Mouse (Mus musculus) left cerebral cortex, postnatal 36 days (tissue): ENCODE measurements around the gene Pald1. TPM values are rescaled to one million over a fixed set of nuclear protein-coding genes. Genes with fewer than 3 reads are reported as not detected.

Experiments used
- DNase-seq, 2 experiments: peaks; one replicate each; pipeline ENCODE4 v3.0.0; 2021 to 2022; ENCODE audit warnings: low spot score in 2 of 2, mixed read lengths in 1 of 2
- intact Hi-C: fragments of 180-260 bp; cut with DNase I; formaldehyde crosslinking; loops from one replicate; pipeline ENCODE4 v1.15.1; 2025
- total RNA-seq, 2 experiments: library from RNA; stranded (reverse); gene quantifications; 2 replicates each; pipeline ENCODE4 v1.2.3; 2021

The Pald1 gene
- total RNA-seq, 2 experiments from 2014 or later: 7.5 to 9.5 TPM

DNA sequence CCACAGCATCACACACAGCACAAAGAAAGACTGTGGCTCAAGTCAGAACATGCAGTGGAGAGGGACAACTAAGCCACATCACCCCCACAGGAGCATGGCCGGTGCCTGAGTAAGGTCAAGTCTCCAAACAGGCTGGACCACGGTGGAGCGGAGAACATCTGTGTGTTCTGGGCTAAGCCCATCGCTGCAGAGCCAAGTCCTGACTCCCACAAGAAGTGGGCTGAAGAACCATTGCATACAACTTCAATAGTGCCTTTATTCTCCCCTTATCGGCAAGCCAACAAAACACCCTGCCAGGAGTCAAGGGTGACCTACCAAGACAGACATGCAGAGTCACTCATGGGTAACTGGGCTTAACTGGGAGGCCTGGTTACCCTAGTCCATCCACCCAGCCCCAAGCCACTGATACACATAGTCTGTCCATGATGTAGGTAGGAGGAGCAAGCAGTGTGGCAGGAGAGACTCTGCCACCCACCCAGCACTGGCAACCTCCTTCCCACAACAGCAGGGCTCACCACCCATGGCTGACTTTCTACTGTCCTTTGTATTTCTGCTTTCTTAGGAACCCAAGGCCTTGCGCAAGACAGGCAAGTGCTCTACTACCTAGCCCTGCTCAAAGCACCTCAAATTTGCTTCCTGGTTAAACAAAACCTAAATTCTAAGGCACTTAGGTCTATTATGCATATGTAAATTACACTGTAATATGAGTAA, 8.4 kb downstream of the Pald1 start:
- intact Hi-C loops: no loop called here
- no peak for DNase-seq

DNA sequence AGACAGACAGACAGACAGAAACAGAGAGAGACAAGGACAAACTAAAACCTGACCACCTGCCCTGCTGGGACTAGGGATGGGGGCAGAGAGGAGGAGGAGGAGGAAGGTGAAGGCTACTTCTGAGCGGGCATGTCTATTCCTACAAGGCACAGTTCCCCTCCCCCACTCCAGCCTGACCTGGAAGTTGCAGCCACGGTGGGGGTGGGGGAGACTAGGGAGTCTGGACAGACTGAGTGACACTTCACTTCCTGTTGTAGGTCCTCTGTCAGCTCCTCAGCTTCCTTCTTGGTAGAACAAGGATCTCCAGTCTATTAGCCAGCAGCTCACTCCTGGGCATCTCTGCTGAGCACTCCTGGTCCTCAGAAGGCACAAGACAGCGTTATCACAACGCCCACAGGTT, 9.3 kb downstream of the Pald1 start:
- intact Hi-C loops: no loop called here
- DNase-seq: no peak

DNA sequence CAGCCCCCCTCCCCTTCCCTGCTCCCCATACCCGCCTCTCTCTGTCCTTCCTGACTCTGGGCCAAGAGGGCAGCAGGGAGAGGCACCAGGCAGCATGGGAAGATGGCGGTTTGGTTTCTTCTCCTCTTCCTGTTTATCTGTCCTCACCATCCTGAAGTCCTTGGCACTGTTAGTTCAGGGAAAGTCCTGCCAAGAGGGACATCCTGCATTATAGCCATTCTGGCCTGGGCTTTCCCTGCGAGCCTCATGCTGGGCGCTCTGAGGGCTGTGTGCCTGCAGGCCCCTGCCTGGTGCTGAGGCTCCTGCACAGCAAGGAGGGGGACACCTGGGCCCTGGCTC, 10.8 kb downstream of the Pald1 start:
- intact Hi-C loops: no loop called here
- DNase-seq: no peak

DNA sequence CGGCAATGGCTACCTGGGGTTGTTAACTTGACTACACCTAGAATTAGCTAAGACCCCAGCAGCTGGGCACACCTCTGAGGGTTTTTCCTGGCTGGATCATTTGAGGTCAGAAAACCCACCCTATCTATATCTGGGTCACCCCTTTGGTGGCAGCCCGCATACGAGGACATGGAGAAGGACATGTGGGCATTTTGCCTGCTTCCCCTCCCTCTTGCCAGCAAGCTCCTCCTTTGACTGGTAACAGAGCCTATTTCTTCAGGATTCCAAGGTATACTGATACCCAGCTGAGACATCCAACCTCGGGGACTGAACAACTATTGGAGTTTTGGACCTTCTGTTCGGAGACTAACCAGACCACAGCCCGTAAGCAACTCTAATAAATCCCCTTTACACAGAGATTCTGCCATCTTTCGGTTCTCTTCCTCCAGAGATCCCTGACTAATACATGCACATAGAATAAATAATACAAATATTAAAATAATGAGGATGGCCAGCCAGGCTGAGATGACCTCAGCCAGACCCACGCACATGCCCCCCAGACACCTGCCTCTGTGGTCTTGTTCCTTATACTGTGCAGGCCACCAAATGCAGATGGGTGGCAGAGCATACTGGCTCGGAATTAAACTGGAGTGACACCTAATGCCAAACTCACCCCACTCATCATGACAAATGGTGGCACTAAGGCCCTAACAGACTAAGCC, 11.3 kb downstream of the Pald1 start:
- intact Hi-C loops: no loop called here

DNA sequence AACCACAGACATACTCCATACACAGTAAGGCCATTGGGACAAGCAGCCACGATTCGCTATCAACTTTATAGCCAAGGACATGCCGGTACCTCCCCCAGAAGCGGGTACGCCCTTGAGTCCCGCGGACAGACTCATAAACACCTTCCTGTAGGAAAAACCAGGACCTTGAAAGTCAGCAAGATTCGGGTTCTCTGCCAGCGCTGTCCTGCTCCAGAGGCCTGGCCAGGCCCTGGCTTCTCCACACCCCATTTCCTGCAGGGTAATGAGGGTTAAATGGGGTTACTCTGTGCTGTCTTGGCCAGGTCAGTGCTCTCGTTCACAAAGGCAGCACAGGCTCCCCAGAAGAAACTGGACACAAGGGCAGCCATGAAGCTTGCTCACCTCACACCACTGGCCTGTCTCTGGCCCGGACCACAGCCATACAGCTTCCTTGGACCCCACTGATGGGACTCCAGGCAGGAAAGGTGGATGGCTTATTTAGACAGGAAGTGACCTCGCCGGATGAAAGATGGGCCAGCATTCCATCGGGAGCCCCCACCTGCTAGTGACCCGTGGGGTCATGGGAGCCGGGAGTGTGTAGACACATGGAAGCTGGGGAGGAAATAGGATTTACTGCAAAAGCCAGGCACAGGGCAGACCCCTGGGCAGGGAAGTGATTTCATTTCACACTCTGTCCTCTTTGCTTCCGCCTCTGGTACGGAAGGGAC, 12.9 kb downstream of the Pald1 start:
- no peak for DNase-seq
- intact Hi-C loops: no loop called here

More for the DNA sequence above, 11.3 kb downstream of the Pald1 start:
- DNase-seq: no peak

DNA sequence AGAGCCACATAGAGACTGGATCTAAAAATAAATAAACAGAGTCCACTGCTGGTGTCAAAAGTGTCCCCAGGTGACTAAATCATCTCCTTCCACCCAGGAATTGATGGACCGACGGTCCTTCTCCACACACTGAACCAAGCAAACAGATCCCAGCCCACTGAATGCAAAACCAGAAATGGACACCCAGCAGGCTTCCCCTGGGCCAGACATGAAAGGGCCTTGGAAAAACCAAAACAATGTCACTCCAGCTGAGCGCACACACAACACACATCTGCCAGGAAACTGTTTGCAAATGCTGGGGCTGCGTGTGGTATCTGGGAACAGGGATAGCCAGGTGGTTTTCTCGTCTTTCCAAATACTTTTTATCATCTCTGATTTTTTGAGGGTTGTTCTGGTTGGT, 13.6 kb downstream of the Pald1 start:
- intact Hi-C loops: no loop called here
- no peak for DNase-seq

DNA sequence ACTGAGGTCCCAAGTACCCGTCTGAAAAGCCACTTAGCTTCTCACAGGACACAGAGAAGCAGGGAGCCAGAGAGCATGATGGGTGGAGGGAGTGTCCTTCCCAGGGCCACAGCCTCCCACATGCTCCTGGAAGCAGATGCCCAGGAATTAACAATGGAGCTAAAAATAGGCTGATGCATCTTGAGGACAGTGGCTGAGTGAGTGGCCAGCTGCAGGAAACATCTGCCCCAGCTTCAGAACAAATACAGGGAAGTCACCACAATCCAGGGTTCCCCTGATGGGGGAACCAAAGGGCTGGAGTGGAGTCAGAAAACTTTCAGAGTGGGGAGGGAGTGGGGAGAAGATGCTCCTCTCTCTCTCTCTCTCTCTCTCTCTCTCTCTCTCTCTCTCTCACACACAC, 17.4 kb downstream of the Pald1 start:
- intact Hi-C loops: no loop called here
- no peak for DNase-seq

DNA sequence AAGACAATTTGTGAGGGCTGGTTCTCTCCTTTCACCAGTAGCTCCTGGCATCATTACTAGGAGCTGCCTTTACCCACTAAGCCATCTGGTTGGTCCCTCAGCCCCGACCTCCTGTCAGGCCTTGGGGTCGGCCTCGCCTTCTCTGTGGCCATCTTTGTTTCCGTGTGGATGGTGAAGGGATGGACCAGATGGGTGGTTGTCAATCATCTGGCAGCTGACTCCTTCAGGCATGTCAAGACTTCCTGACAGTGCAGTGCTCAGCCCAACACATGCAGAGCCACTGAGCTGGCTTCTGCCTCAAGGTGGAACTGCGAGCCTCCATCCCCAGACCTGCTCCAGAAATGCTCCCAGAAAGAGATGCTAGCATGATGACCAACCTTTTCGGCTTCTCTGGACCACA, 18.9 kb downstream of the Pald1 start:
- intact Hi-C loops: no loop called here
- no peak for DNase-seq

DNA sequence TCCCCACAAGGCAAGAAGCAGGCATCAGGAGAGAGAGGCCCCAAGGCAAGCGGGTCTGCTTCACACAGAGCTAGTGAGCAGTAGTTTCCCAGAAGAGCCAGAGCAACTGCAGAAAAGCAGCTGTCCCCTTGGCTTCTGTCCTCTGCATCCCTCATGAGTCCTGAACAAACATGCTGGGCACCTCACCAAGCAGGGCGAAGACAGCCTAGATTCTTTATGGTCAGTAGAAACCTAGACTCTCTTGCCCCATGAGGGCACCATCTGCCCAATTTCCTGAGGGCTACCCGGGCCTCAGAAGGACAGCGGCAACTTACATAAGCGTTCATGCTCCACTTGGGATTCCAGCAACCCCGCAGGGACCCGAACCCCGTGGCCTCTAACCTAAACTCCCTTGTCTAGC, 20.3 kb downstream of the Pald1 start:
- intact Hi-C loops: no loop called here
- no peak for DNase-seq

DNA sequence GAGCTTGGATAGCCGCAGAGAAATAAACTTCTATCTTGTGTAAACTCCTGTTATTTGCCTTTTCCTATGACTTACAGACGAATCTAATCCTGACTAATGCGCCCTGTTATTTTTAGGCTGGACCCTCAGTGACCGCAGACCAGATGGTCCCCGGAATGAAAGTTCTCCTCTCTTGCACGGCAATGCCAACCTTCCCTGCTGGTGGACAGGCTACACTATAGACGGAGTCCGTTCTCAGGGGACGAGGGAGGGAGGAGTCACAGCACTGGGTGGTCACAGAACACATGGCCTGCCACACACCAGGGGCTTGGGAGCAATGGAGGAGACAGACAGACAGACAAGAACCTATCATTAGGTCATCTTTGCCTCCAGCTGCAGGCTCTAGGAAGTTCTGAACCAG, 20.8 kb downstream of the Pald1 start:
- intact Hi-C loops: no loop called here
- DNase-seq: no peak

DNA sequence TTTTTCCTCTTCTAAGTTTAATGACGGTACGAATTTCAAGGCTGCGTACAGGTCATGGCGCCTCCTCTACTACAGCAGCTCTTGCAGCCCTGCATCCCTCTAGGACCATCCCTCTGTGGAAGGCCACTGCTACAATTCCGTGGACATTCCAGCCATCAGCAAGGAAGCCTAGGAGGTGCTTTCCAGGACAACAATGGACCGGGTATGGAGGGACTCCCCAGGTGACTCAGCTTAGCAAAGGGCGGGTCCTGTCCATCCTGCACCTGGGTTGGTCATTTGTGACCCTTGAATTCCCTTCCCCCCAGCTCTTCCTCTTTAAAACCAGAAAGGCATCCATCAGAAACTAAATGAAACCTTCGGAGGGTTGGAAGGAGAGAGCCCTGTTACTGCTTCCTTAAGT, 22.7 kb downstream of the Pald1 start:
- DNase-seq: no peak
- intact Hi-C loops: no loop called here

DNA sequence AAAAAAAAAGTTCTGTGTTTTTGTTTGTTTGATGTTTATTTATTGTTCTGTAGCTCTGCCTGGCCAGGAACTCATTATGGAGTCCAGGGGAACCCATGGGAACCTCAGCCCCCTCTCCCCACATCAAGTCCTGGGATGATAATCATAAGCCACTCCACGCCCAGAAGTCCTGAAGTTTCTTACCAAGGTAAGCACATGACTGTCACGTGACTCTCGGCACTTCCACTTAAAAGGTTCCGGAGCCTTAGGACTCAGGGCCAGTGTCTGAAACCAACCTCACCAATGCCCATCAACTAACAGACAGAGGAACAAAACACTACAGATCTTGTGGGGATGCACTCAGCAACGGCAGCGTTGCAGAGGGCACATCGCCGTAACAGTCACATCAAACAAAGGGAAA, 23.9 kb downstream of the Pald1 start:
- intact Hi-C loops: no loop called here
- DNase-seq: no peak

DNA sequence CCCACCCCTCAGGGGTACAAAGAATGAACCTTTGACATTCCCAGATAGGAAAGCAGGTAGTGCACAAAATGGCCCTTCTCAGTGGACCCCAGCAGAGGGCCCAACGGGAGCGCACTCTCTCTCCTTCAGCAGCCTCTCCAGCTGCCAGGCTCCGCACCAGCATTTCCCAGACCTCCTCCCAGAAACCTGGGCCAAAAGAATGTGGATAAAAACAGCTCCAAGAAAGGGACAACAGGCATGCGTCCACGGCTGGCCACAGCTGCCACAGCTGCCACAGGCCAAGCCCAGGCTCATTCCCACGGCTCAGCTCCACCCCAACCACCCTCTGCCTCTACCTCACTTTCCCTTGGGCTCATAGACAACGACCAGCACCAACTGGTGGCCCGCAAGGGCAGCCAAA, 25.7 kb downstream of the Pald1 start:
- intact Hi-C loops: no loop called here
- no peak for DNase-seq

DNA sequence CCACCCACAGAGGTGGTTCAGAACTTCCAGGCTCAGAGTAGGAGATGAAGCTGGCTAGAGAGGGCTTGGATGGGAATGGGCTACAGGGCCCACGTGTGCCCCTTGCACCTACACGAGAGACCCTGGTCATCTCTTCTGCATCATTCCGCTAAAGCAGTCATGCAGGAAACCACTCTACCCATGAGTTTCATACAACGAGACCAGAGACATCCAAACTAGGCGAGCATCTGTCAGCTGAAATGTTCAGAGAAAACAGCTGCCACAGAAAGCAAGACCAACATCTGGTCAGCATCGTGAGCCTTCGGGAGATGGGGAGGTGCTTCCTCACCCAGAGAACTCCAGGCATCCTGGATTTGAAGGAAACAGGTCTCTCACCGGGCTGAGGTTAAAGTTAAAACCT, 26.8 kb downstream of the Pald1 start:
- DNase-seq: no peak
- intact Hi-C loops: no loop called here

DNA sequence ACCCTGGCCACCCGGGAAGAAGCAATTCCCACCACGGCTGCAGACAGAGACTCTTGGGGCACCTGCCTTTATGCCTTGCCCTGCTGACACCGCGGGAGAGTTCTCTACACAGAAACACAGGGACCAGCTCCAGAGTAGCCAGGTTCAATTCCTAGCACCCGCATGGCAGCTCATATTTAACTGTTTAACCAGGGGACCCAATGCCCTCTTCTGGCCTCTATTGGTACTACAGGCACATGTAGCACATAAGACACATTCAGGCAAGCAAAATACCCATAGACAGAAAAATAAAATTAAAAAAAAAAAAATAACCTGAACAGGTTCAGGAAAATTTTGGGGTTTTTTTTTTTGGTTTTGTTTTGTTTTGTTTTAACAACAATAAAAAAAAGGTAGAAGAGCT, 27.2 kb downstream of the Pald1 start:
- intact Hi-C loops: no loop called here
- DNase-seq: no peak

DNA sequence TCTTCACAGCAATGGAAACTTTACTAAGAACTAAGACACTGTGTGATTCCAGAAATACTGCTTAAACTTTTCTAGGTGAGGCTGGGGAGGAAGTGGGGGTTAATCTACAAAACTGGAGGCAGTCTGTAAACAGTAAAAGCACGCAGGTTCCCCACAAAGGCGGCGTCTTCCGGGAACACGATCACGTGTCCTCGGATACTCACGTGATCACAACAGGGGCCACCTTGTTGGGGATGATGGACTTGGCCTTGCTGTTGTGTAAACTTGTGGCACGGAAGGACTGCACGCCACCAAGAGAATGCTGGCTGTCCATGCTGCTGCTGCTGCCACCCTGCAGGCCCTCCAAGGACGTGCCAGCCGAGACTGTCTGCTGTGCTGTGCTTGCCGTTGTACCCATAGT, 27.7 kb downstream of the Pald1 start:
- intact Hi-C loops: no loop called here
- no peak for DNase-seq

DNA sequence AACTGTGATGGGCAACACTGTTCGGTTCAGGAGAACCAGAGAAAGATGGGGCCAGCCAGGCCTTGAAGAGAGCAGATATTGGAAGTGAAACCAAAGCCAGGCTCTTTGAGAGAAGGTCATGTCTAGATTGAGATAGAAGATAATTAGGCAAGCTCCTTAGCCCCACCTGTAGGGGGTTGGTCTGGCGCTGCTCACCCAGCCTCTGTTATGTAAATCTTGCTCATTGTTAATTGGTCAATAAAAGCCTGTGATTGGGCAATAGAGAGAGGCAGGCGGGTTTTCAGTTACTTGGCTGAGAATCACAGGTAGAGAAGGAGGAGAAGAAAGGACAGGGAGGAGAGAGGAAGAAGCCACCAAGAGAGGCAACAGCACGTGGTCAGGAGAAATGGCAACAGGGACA, 32.1 kb downstream of the Pald1 start:
- intact Hi-C loops: no loop called here
- no peak for DNase-seq

DNA sequence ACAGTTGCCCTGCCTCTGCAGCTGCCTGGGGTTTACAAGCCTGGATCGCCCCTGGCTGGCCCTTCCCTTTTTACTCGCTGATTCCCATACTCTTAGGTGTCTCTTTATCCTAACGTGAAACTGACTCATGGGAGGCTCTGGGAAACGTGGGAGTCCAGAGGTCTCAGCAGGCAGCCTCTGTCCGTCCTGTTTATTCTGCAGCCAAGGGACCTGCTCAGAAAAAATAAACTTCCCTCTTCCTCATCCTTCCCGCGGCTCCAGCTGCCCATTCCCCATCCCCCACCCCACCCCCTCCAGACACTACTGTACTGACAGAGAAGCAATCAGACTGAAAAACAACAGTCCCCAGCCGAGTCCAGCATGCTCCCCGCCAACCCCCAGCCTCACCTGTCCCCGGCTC, 37.0 kb downstream of the Pald1 start:
- intact Hi-C loops: loop anchor here (5.0 kb wide), 1 partner anchor 316 kb away; no protein-coding TSS in a partner anchor
- no peak for DNase-seq

DNA sequence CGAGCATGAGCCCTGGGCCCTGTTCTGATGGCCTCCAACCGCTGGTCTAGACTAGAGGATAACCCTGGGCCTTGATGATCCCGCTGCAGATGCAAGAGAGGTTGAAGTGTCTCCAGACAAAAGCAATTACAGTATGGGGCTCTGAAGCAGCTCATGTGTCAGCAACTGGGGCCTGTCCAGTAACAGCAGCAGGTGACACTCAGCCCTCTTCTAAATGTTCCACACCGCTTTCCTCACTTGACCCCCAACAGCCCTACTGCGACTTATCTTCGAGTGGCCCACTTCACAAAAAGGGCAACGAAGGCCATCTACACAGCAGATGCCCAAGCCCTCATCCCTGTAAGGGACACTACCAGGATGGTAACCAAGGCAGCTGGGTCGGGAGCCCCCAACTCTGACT, 38.2 kb downstream of the Pald1 start:
- intact Hi-C loops: loop anchor here (5.0 kb wide), 1 partner anchor 317 kb away; no protein-coding TSS in a partner anchor
- no peak for DNase-seq

DNA sequence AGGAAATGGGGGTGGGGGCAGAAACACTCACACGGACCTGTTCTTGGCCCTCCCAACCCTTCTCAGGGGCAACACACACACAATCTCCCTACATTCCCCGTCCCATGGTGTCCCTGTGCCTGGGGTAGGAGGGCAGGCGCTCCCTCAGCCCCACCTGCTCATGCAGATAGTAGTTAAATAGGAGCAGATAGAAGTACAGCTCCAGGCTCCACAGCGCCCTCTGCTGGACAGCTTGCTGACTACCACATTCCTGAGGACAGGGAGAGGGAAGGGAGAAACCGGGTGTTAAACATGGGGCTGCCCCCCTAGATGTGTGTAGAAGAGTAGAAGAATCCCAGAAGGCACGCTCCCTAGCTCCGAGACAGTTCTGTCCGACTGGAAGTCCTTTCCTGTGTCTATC, 39.4 kb downstream of the Pald1 start:
- DNase-seq: peak; percentile 46 to 55
- intact Hi-C loops: no loop called here

DNA sequence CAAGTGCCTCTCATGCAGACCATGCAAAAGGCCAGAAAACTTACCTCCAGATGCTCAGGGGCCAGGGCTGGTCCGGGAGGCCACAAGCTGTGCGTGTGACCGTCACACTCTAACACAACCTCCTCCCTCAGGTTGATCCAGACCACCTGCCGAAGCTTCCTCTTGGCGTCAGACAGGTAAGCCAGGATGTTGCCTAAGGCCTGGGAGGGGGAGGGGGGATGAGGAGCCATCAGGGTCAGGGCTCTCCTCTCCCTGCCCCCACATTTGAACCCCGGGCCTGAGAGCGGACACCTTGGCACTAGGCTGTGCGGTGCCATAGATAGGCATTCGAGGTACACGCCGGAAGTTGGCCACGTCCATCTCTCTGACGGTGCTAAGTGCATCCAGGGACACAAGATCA, 40.6 kb downstream of the Pald1 start:
- intact Hi-C loops: no loop called here
- DNase-seq: no peak
